Mouse (Mus musculus) forebrain, embryonic 11.5 days (tissue): ENCODE results near the gene Pum3. TPM values are rescaled to one million over a fixed set of nuclear protein-coding genes. Genes with fewer than 3 reads are reported as not detected.

ENCODE experiments used
- ATAC-seq: fragments of 200-750 bp; cut with Nextera tagmentation; replicated peaks from 2 replicates; pipeline ENCODE4 v1.8.0; 2017; ENCODE audit warnings: moderate TSS enrichment; ENCODE audit not compliant: low FRiP score
- DNase-seq: peaks from one replicate; pipeline ENCODE4 v3.0.0-alpha.2; 2017; ENCODE audit warnings: low spot score
- H3K27ac ChIP-seq: fragments of 300-500 bp; sonication (generic); 2 replicates; pipeline ENCODE4 v1.5.1; 2014; ENCODE audit warnings: low read depth, low read length
- H3K27me3 ChIP-seq: fragments of 300-500 bp; sonication (generic); 2 replicates; pipeline ENCODE4 v1.6.1; 2014; ENCODE audit warnings: mild to moderate bottlenecking, low read length, mixed read lengths; ENCODE audit not compliant: control insufficient read depth, insufficient read depth
- H3K36me3 ChIP-seq: fragments of 300-500 bp; sonication (generic); 2 replicates; pipeline ENCODE4 v1.6.1; 2014; ENCODE audit warnings: mild to moderate bottlenecking, low read length, moderate library complexity, mixed read lengths; ENCODE audit not compliant: control insufficient read depth, insufficient read depth
- H3K4me1 ChIP-seq: fragments of 300-500 bp; sonication (generic); replicated peaks from 2 replicates; pipeline ENCODE4 v1.6.1; 2014; ENCODE audit warnings: low read length, mixed read lengths; ENCODE audit not compliant: control insufficient read depth, insufficient read depth
- H3K4me2 ChIP-seq: fragments of 300-500 bp; sonication (generic); 2 replicates; pipeline ENCODE4 v1.6.1; 2014; ENCODE audit warnings: low read depth, mild to moderate bottlenecking, low read length, moderate library complexity, mixed read lengths; ENCODE audit not compliant: severe bottlenecking
- H3K4me3 ChIP-seq: fragments of 300-500 bp; sonication (generic); 2 replicates; pipeline ENCODE4 v1.5.1; 2014; ENCODE audit warnings: low read depth, low read length
- H3K9ac ChIP-seq: fragments of 300-500 bp; sonication (generic); 2 replicates; pipeline ENCODE4 v1.6.1; 2014; ENCODE audit warnings: low read length
- H3K9me3 ChIP-seq: fragments of 300-500 bp; sonication (generic); 2 replicates; pipeline ENCODE4 v1.6.1; 2016; ENCODE audit warnings: low read length, mixed read lengths; ENCODE audit not compliant: control insufficient read depth
- WGBS: fragments of 180-500 bp; shearing (Covaris S2); extraction: QIAGEN DNeasy Blood & Tissue Kit; methylation state at CpG from one replicate; pipeline ENCODE4 v1.1.7; 2014; 5-methylcytosine and 5-hydroxymethylcytosine counted together
- polyA plus RNA-seq: library from polyadenylated mRNA; unstranded; fragments of >200 nt; fragmentation: Nextera tagmentation; extraction: Ambion mirVana; gene quantifications from 2 replicates; pipeline ENCODE4 v1.2.1, GENCODE M21; 2014

The Pum3 gene
- 77.7 and 93.1 TPM in 2 replicates for polyA plus RNA-seq

- WGBS: under 1% methylated on average over 40 of the region's 40 CpGs
- H3K4me3 ChIP-seq: peak within 1 kb of the TSS; percentile 90
- H3K27ac ChIP-seq: peak within 1 kb of the TSS; percentile 68; the same call in 1 of the 2 replicates
- ATAC-seq (peak; percentile 97), DNase-seq (peak; percentile 95)
- no peaks in the 10 kb centered on the region for H3K9me3 ChIP-seq
- H3K4me1 ChIP-seq: peaks cover 6% of the 10 kb centered on the region; the same call in 1 of the 2 replicates
- H3K36me3 ChIP-seq: no peaks in the 10 kb centered on the region; the same call in 1 of the 2 replicates
- peak within 1 kb of the TSS; percentile 80 for H3K9ac ChIP-seq
- peak within 1 kb of the TSS; percentile 88 for H3K4me2 ChIP-seq
- H3K27me3 ChIP-seq: no peaks in the 10 kb centered on the region
These were observed at the start of gene Pum3 for GRCm38 (mm10) chr19:27429745-27430251. Pum3 (minus strand) TSS chr19:27429825.

- DNase-seq: no peak
- Histone ChIP-seq H3K27me3 (no peaks in the 10 kb centered on the region), H3K4me3 (no peak overlapping the region), H3K4me2 (no peak overlapping the region), H3K9ac (no peak overlapping the region), H3K4me1 (no peaks in the 10 kb centered on the region), H3K36me3 (no peaks in the 10 kb centered on the region), H3K27ac (no peak overlapping the region), H3K9me3 (no peaks in the 10 kb centered on the region)
- 85% methylated on average over 4 of the region's 4 CpGs for WGBS
- ATAC-seq: no peak
These were observed 37.1 kb upstream of the Pum3 start for GRCm38 (mm10) chr19:27466691-27467090.

- no peak for ATAC-seq
- no peak overlapping the region for H3K4me3 ChIP-seq
- no peak overlapping the region for H3K27ac ChIP-seq
- DNase-seq: no peak
- H3K9me3 ChIP-seq: no peaks in the 10 kb centered on the region
- H3K9ac ChIP-seq: no peak overlapping the region
- H3K36me3 ChIP-seq: no peaks in the 10 kb centered on the region
- no peaks in the 10 kb centered on the region for H3K27me3 ChIP-seq
- no peak overlapping the region for H3K4me2 ChIP-seq
- H3K4me1 ChIP-seq: no peaks in the 10 kb centered on the region
- WGBS: 73% methylated on average over 4 of the region's 4 CpGs
These were observed 33.0 kb upstream of the Pum3 start for GRCm38 (mm10) chr19:27462656-27463055.

GRCm38 (mm10) chr19:27450458-27450857 is 20.8 kb upstream of the Pum3 start:
- Histone ChIP-seq H3K4me3 (no peak overlapping the region), H3K36me3 (no peaks in the 10 kb centered on the region), H3K4me2 (no peak overlapping the region), H3K9me3 (no peaks in the 10 kb centered on the region), H3K27me3 (no peaks in the 10 kb centered on the region), H3K27ac (no peak overlapping the region), H3K9ac (no peak overlapping the region), H3K4me1 (no peaks in the 10 kb centered on the region)
- WGBS: 51% methylated on average over 4 of the region's 4 CpGs
- DNase-seq: peak; percentile 87
- no peak; the same call in 1 of the 2 replicates for ATAC-seq

GRCm38 (mm10) chr19:27447515-27447914 is 17.9 kb upstream of the Pum3 start:
- no peaks in the 10 kb centered on the region for H3K36me3 ChIP-seq
- ATAC-seq (no peak), DNase-seq (peak; percentile 66)
- WGBS: 28% methylated on average over 7 of the region's 7 CpGs
- H3K27me3 ChIP-seq: no peaks in the 10 kb centered on the region
- no peaks in the 10 kb centered on the region for H3K4me1 ChIP-seq
- H3K4me3 ChIP-seq: no peak overlapping the region
- H3K9me3 ChIP-seq: no peaks in the 10 kb centered on the region
- H3K27ac ChIP-seq: no peak overlapping the region
- no peak overlapping the region for H3K9ac ChIP-seq
- H3K4me2 ChIP-seq: no peak overlapping the region

- no peak for ATAC-seq
- Histone ChIP-seq H3K27ac (no peak overlapping the region), H3K36me3 (no peaks in the 10 kb centered on the region), H3K4me3 (no peak overlapping the region), H3K4me1 (no peaks in the 10 kb centered on the region), H3K4me2 (no peak overlapping the region), H3K27me3 (no peaks in the 10 kb centered on the region), H3K9ac (no peak overlapping the region), H3K9me3 (no peaks in the 10 kb centered on the region)
- no peak for DNase-seq
- WGBS: 76% methylated on average over 5 of the region's 5 CpGs
These were observed 11.5 kb upstream of the Pum3 start for GRCm38 (mm10) chr19:27441106-27441505.

- ATAC-seq: no peak
These were observed 8.5 kb upstream of the Pum3 start for GRCm38 (mm10) chr19:27437982-27438652.

GRCm38 (mm10) chr19:27430406-27430805 is 781 bp upstream of the Pum3 start:
- DNase-seq (no peak), ATAC-seq (no peak)
- Histone ChIP-seq H3K9me3 (no peaks in the 10 kb centered on the region), H3K4me1 (peaks cover 6% of the 10 kb centered on the region; the same call in 1 of the 2 replicates), H3K27me3 (no peaks in the 10 kb centered on the region), H3K4me3 (peak overlapping the region; percentile 90), H3K4me2 (peak overlapping the region; percentile 88), H3K36me3 (no peaks in the 10 kb centered on the region; the same call in 1 of the 2 replicates), H3K9ac (peak overlapping the region; percentile 80), H3K27ac (peak overlapping the region; percentile 68; the same call in 1 of the 2 replicates)
- 3% methylated on average over 10 of the region's 10 CpGs for WGBS

More at GRCm38 (mm10) chr19:27437982-27438652, 8.5 kb upstream of the Pum3 start:
- no peak for DNase-seq
- no peak overlapping the region for H3K9ac ChIP-seq
- no peaks in the 10 kb centered on the region for H3K9me3 ChIP-seq
- WGBS: 88% methylated on average over 10 of the region's 10 CpGs
- H3K4me3 ChIP-seq: no peak overlapping the region
- no peak overlapping the region for H3K27ac ChIP-seq
- H3K4me1 ChIP-seq: no peaks in the 10 kb centered on the region
- H3K4me2 ChIP-seq: no peak overlapping the region
- H3K27me3 ChIP-seq: no peaks in the 10 kb centered on the region
- H3K36me3 ChIP-seq: no peaks in the 10 kb centered on the region
